Mouse (Mus musculus) brown adipose tissue, adult 24 weeks (tissue): ENCODE measurements around the gene Lrriq4. TPM values are rescaled to one million over a fixed set of nuclear protein-coding genes. Genes with fewer than 3 reads are reported as not detected.
"Not testable (repeated sequence)": the region's sequence is repeated elsewhere in the genome, so short reads cannot be mapped to it uniquely, and the experiment has no call there.

ENCODE experiments used
- H3K27ac ChIP-seq: fragments of 200-500 bp; replicated peaks from 2 replicates; pipeline ENCODE4 v1.5.1; 2012; ENCODE audit warnings: low read depth, mild to moderate bottlenecking, low read length
- H3K4me1 ChIP-seq: fragments of 200-500 bp; 2 replicates; pipeline ENCODE4 v1.6.1; 2012; ENCODE audit warnings: low read length, mixed read lengths; ENCODE audit not compliant: control insufficient read depth, insufficient read depth, insufficient read length
- H3K4me3 ChIP-seq: fragments of 200-500 bp; 2 replicates; pipeline ENCODE4 v1.5.1; 2012; ENCODE audit warnings: low read depth, mild to moderate bottlenecking, low read length, moderate library complexity; ENCODE audit not compliant: insufficient read depth
- polyA plus RNA-seq: library from polyadenylated mRNA; stranded (reverse); fragments of >200 nt; gene quantifications from 2 replicates; pipeline ENCODE4 v1.2.4, GENCODE M21; 2012; ENCODE audit not compliant: missing spikeins, insufficient read depth, insufficient read length

Gene Lrriq4
- polyA plus RNA-seq, 1 experiment: not detected

DNA sequence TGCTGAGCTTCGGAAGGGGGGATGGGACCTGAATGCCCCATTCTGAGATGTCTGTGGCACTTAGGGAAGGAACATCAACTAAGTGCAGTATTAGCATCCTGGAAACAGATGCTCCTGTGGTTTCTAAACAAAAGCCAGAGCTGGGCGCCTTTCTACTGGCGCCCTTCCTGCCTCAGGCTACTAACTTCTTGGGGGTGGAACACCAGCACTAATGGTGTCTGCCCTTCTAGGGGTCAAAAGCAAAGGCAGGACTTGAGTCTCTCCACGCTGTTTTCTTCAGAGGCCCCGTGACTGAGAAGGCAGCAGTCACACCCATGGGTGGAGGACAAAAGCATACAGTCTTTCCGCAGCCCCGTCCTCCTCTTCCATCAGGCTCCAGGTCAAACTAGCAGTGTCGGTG lies 2.5 kb downstream of the Lrriq4 start:
- 0 out of 2 replicates have a peak, but pooled peaks cover 6% of the 10 kb centered on the region for H3K4me1 ChIP-seq
- H3K27ac ChIP-seq: no peak overlapping the region
- H3K4me3 ChIP-seq: no peak overlapping the region

GRCm38 (mm10) chr3:30647440-30648090 lies 3.3 kb downstream of the Lrriq4 start, which contains the start of gene Lrrc34:
Lrrc34 (minus strand) TSS chr3:30647869.
- no peak within 1 kb of the TSS for H3K4me3 ChIP-seq
- 0 out of 2 replicates have a peak, but pooled peaks cover 6% of the 10 kb centered on the region for H3K4me1 ChIP-seq

GRCm38 (mm10) chr3:30648466-30648865 lies 4.2 kb downstream of the Lrriq4 start:
- Histone ChIP-seq H3K4me1 (0 out of 2 replicates have a peak, but pooled peaks cover 6% of the 10 kb centered on the region), H3K4me3 (no peak overlapping the region), H3K27ac (no peak overlapping the region)

More at GRCm38 (mm10) chr3:30647440-30648090, 3.3 kb downstream of the Lrriq4 start, which contains the start of gene Lrrc34:
- no peak within 1 kb of the TSS for H3K27ac ChIP-seq

DNA sequence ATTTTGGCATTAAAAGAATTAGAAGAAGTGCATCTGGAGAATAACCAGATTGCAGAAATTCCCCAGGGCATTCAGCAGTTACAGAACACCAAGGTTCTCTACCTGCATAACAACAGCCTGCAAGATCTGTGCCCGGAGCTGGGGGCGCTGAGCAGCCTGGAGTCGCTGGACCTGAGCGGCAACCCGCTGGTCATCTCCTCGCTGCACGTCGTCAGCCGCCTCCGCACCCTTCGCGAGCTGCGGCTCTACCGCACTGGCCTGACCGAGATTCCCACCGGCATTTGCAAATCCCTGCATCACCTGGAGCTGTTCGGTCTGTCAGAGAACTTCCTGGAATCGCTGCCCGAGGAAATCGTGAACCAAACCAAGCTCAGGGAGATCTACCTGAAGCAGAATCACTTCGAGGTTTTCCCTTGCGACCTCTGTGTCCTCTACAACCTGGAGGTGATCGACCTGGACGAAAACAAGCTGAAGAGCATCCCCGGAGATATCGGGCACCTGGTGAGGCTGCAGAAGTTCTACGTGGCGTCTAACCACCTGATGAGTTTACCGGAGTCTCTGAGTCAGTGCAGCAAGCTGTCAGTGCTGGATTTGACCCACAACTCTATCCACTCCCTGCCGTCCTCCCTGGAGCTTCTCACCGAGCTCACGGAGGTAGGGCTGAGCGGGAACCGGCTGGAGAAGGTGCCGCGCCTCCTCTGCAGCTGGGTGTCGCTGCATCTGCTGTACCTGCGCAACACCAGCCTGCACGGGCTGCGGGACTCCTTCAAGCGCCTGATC lies 5.9 kb downstream of the Lrriq4 start:
- H3K4me3 ChIP-seq: 0 out of 2 replicates have a peak overlapping the region, but pooled peaks have one; percentile 6
- 0 out of 2 replicates have a peak, but pooled peaks cover 6% of the 10 kb centered on the region for H3K4me1 ChIP-seq
- H3K27ac ChIP-seq: no peak overlapping the region

DNA sequence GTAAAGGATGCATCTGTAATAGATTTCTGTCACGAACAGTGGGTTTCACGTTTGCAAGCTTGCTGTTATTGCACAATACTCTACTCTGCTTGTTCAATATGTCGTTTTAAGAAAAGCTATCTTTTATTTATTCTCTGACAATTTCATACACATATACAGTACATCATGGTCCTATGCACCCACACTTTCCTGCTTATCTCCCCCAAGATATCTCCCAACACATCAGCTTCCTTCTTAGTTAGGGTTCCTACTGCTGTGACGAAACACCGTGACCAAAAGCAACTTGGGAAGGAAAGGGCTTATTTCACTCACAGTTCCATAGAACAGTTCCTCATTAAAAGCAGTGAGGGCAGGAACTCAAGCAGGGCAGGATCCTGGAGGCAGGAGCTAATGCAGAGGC lies 11.6 kb downstream of the Lrriq4 start:
- Histone ChIP-seq H3K4me3 (no peak overlapping the region), H3K27ac (no peak overlapping the region)

GRCm38 (mm10) chr3:30658486-30658885 lies 14.2 kb downstream of the Lrriq4 start:
- H3K4me1 ChIP-seq: no peaks in the 10 kb centered on the region

More for the DNA sequence above, 11.6 kb downstream of the Lrriq4 start:
- no peaks in the 10 kb centered on the region for H3K4me1 ChIP-seq

DNA sequence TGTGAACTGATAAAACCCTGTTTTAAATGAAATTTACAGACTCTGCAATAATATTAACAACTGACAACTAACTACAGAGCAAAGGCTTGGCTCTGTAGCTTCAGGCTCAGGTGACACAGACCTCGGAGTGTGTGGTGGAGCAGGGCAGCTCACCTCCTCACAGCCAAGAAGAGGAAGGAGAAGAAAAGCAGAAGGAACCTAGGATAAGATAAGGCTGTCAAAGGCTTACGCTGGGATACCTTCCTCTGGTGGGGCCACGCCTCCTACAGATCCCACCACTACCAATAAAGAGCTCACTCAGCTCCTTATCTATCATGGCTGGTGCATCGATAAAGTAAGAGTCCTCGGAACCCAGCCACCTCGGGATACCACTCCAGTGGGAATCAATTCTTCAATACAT lies 38.9 kb downstream of the Lrriq4 start:
- H3K27ac ChIP-seq: no peak overlapping the region
- no peaks in the 10 kb centered on the region for H3K4me1 ChIP-seq
- no peak overlapping the region for H3K4me3 ChIP-seq

More at GRCm38 (mm10) chr3:30658486-30658885, 14.2 kb downstream of the Lrriq4 start:
- H3K4me3 ChIP-seq: no peak overlapping the region
- no peak overlapping the region for H3K27ac ChIP-seq

DNA sequence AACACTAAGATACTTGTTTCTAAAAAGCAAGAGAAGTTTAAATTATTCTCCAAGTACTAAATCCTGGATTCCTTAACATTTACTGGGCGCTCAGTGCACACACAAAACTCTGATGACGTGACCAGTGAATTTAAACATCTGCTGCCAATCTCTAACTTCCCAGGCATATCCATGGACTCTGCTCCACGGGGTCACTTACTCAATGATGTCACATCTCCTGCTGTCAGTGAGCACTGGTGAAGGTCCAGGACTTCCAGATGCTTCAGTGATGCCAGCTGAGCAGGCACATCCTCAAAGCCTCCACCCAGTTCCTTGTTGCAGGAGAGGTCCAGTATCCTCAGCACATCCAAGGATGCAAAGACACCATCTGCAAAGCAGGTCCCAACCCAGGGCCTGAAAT lies 42.9 kb downstream of the Lrriq4 start:
- H3K4me1 ChIP-seq: no peaks in the 10 kb centered on the region
- H3K4me3 ChIP-seq: no peak overlapping the region
- no peak overlapping the region for H3K27ac ChIP-seq

DNA sequence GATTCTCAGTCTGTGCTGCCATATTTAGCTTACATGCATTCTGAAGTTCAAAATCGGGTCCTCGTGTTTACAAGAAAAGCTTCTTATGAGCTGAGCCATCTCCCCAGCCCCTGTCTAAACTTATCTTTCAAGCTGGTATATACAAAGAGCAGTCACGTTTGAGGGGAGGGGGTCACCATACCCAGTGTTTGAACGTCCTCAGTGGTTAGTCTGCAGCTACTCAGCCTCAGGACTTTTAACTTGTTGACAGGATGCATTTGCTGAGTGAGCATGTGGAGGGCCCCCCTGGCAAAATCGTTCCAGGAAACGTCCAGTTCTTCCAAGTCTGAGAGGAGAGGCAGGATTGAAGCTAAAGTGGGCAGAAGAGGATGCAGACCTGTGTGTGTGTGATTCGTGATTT lies 46.7 kb downstream of the Lrriq4 start:
- H3K4me3 ChIP-seq: no peak overlapping the region

GRCm38 (mm10) chr3:30695661-30696060 lies 51.4 kb downstream of the Lrriq4 start:
- H3K4me1 ChIP-seq: no peaks in the 10 kb centered on the region
- no peak overlapping the region for H3K27ac ChIP-seq
- no peak overlapping the region for H3K4me3 ChIP-seq

More for the DNA sequence above, 46.7 kb downstream of the Lrriq4 start:
- Histone ChIP-seq H3K27ac (no peak overlapping the region), H3K4me1 (no peaks in the 10 kb centered on the region)

GRCm38 (mm10) chr3:30696346-30696745 lies 52.0 kb downstream of the Lrriq4 start:
- Histone ChIP-seq H3K4me1 (no peaks in the 10 kb centered on the region), H3K27ac (no peak overlapping the region), H3K4me3 (no peak overlapping the region)

- Histone ChIP-seq H3K4me1 (no peaks in the 10 kb centered on the region), H3K27ac (no peak overlapping the region), H3K4me3 (no peak overlapping the region)
Measured at GRCm38 (mm10) chr3:30697891-30698290, 53.6 kb downstream of the Lrriq4 start.

- not testable (repeated sequence) for H3K4me1 ChIP-seq, H3K4me3 ChIP-seq, H3K27ac ChIP-seq
Measured at GRCm38 (mm10) chr3:30699711-30700505, 55.6 kb downstream of the Lrriq4 start, which contains the start of gene Lrrc31. Lrrc31 (minus strand) TSS chr3:30699843.

- Histone ChIP-seq H3K4me3 (no peak overlapping the region), H3K27ac (no peak overlapping the region), H3K4me1 (no peaks in the 10 kb centered on the region)
Measured at GRCm38 (mm10) chr3:30705977-30706376, 61.7 kb downstream of the Lrriq4 start.
